8 mouse cellular contexts compared by ENCODE assay signal in the genomic region with DNA sequence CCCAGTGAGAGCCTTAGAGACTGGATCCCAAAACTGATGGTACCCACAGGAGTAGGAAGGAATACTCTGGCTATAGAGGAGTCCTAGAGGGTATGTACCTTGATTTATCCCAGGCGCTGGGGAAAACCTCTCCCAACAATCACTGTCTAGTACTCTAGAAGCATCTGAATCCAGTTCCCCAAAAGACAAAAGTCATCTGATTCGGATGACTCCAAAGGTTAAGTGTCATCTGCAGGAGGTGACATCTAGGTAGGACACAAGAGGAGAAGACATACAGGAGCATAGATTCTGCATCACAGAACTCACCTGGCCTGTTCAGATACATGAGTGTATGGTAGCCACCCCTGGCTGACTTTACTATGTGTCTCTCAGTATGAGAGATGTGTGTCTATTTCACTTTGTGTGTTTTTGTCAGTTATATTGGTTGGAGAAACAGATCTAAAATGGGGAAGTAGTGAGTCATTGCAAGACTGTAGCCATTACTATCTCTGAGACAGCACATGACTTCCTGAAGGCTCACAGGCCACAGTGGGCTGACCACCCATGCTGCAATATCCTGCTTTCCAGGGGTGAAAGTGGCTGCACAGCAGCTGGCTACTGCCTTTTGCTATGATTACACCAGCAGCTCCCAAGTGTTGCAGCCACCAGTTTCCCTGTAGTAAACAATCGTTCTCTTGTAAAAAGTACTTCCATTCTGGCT.
DNase-seq lines count a peak whose midpoint lies in the region; ATAC-seq and TF ChIP-seq lines count a peak whose summit lies in the region.
"Had no signal": no experiment of that assay in that cellular context is flagged by ENCODE, and none has a peak within 500 bp of the region (broad histone marks: within the 10 kb centered on the region; RNA-seq: fewer than 3 reads in every experiment).

No protein-coding gene starts in this region.

- no peaks in the 10 kb centered on the region for H3K36me3 ChIP-seq in lung, postnatal 0 days (ENCODE audit: insufficient read depth, low read length)
- H3K36me3 ChIP-seq in splenic B cell, adult 2 months (ENCODE audit: control insufficient read depth, insufficient read depth, low read length, poor library complexity, severe bottlenecking), result no peaks in the 10 kb centered on the region
- no peaks in the 10 kb centered on the region for H3K36me3 ChIP-seq in forebrain, embryonic 16.5 days (ENCODE audit: control insufficient read depth, insufficient read depth)
- H3K36me3 ChIP-seq: limb, embryonic 15.5 days had no signal

- peak; percentile 99 for ATAC-seq in granulocyte monocyte progenitor cell, adult 5-6 weeks (replicated peaks; ENCODE audit: poor library complexity, severe bottlenecking)
- ATAC-seq in lung, postnatal 0 days, result peak; percentile 82
- ATAC-seq in forebrain, embryonic 16.5 days, result no peak

- H3K4me1 ChIP-seq in lung, postnatal 0 days (ENCODE audit: insufficient read depth, low read depth, low read length), result no peaks in the 10 kb centered on the region
- H3K4me1 ChIP-seq in forebrain, embryonic 16.5 days (replicated peaks; ENCODE audit: control insufficient read depth, insufficient read depth, low read length), result no peaks in the 10 kb centered on the region
- H3K4me1 ChIP-seq: limb, embryonic 15.5 days had no signal

- no peak for TF ChIP-seq CTCF in lung, postnatal 0 days (IDR thresholded peaks at IDR 0.05)

- no peak overlapping the region for H3K27ac ChIP-seq in lung, postnatal 0 days (ENCODE audit: low read length)
- no peak overlapping the region for H3K27ac ChIP-seq in forebrain, embryonic 16.5 days (ENCODE audit: low read length)
- H3K27ac ChIP-seq: limb, embryonic 15.5 days had no signal

- H3K4me2 ChIP-seq in lung, postnatal 0 days (replicated peaks; ENCODE audit: low read depth, low read length), result no peak overlapping the region
- H3K4me2 ChIP-seq in forebrain, embryonic 16.5 days (ENCODE audit: low read length), result no peak overlapping the region
- H3K4me2 ChIP-seq: limb, embryonic 15.5 days had no signal

- no peak for TF ChIP-seq EP300 in lung, postnatal 0 days (IDR thresholded peaks at IDR 0.05)

- no peaks in the 10 kb centered on the region for H3K9me3 ChIP-seq in lung, postnatal 0 days (ENCODE audit: low read length)
- no peaks in the 10 kb centered on the region for H3K9me3 ChIP-seq in forebrain, embryonic 16.5 days (ENCODE audit: control insufficient read depth, low read length)
- H3K9me3 ChIP-seq: limb, embryonic 15.5 days had no signal

- peak; percentile 13 for DNase-seq in left cerebral cortex, adult 11 months (ENCODE audit: low spot score)
- DNase-seq in left cerebral cortex, adult 8-10 months (ENCODE audit: low spot score in 2 of 2), result no peak
- peak; percentile 55 for DNase-seq in lung, postnatal 0 days (ENCODE audit: low spot score)
- peak; percentile 88 for DNase-seq in splenic B cell, adult 2 months (ENCODE audit: low read depth, low spot score)
- no peak for DNase-seq in neural tube, embryonic 10.5 days (ENCODE audit: extremely low spot score, low spot score)

- H3K27me3 ChIP-seq in lung, postnatal 0 days (replicated peaks; ENCODE audit: insufficient read depth, low read length), result no peaks in the 10 kb centered on the region
- H3K27me3 ChIP-seq in splenic B cell, adult 2 months (ENCODE audit: control insufficient read depth, insufficient read depth, low read length, poor library complexity, severe bottlenecking), result no peaks in the 10 kb centered on the region
- no peaks in the 10 kb centered on the region for H3K27me3 ChIP-seq in forebrain, embryonic 16.5 days (replicated peaks; ENCODE audit: control insufficient read depth, insufficient read depth, low read length)
- H3K27me3 ChIP-seq: limb, embryonic 15.5 days had no signal

- H3K4me3 ChIP-seq in lung, postnatal 0 days (ENCODE audit: low read depth, low read length), result no peak overlapping the region
- H3K4me3 ChIP-seq in forebrain, embryonic 16.5 days (replicated peaks; ENCODE audit: low read length), result no peak overlapping the region
- H3K4me3 ChIP-seq: limb, embryonic 15.5 days had no signal

- H3K9ac ChIP-seq in lung, postnatal 0 days (replicated peaks; ENCODE audit: low read depth), result no peak overlapping the region
- H3K9ac ChIP-seq in forebrain, embryonic 16.5 days (replicated peaks; ENCODE audit: low read depth, low read length), result no peak overlapping the region
- H3K9ac ChIP-seq: limb, embryonic 15.5 days had no signal

- 73% methylated on average over 3 of the region's 3 CpGs for WGBS in lung, postnatal 0 days
- 96% methylated on average over 3 of the region's 3 CpGs for WGBS in forebrain, embryonic 16.5 days

Comparison
In these comparisons a context has a peak if more than half of its experiments do, and no peak if none do; other contexts are left out.
1. DNase-seq: peak in left cerebral cortex, adult 11 months (single experiment), lung, postnatal 0 days (single experiment) and splenic B cell, adult 2 months (single experiment); none in left cerebral cortex, adult 8-10 months (0 of 2) and neural tube, embryonic 10.5 days (single experiment).